Mouse (Mus musculus) intestine, postnatal 0 days (tissue): ENCODE data around the gene Fev. TPM values are rescaled to one million over a fixed set of nuclear protein-coding genes. Genes with fewer than 3 reads are reported as not detected.

Experiments
- ATAC-seq: fragments of 200-750 bp; cut with Nextera tagmentation; 2 replicates; pipeline ENCODE4 v1.8.0; 2017; ENCODE audit warnings: mild to moderate bottlenecking, moderate TSS enrichment, moderate library complexity
- H3K27ac ChIP-seq: fragments of 300-500 bp; sonication (generic); 2 replicates; pipeline ENCODE4 v1.5.1; 2014; ENCODE audit warnings: mild to moderate bottlenecking, low read depth, low read length, moderate library complexity
- H3K27me3 ChIP-seq: fragments of 300-500 bp; sonication (generic); replicated peaks from 2 replicates; pipeline ENCODE4 v1.6.1; 2014; ENCODE audit warnings: low read length, mixed read lengths; ENCODE audit not compliant: control insufficient read depth, insufficient read depth
- H3K36me3 ChIP-seq: fragments of 300-500 bp; sonication (generic); 2 replicates; pipeline ENCODE4 v1.6.1; 2014; ENCODE audit warnings: mild to moderate bottlenecking, moderate library complexity; ENCODE audit not compliant: control insufficient read depth, insufficient read depth
- H3K4me1 ChIP-seq: fragments of 300-500 bp; sonication (generic); replicated peaks from 2 replicates; pipeline ENCODE4 v1.6.1; 2014; ENCODE audit warnings: antibody characterized with exemption, low read length, mixed read lengths; ENCODE audit not compliant: control insufficient read depth, insufficient read depth
- H3K4me2 ChIP-seq: fragments of 300-500 bp; sonication (generic); replicated peaks from 2 replicates; pipeline ENCODE4 v1.6.1; 2014; ENCODE audit warnings: low read depth, mild to moderate bottlenecking, moderate library complexity
- H3K4me3 ChIP-seq: fragments of 300-500 bp; sonication (generic); 2 replicates; pipeline ENCODE4 v1.5.1; 2014; ENCODE audit warnings: low read depth, low read length
- H3K9ac ChIP-seq: fragments of 300-500 bp; sonication (generic); 2 replicates; pipeline ENCODE4 v1.6.1; 2014; ENCODE audit warnings: mild to moderate bottlenecking, low read depth, low read length
- H3K9me3 ChIP-seq: fragments of 300-500 bp; sonication (generic); 2 replicates; pipeline ENCODE4 v1.6.1; 2016; ENCODE audit warnings: mixed run types; ENCODE audit not compliant: control insufficient read depth
- CTCF ChIP-seq: sonication (generic); IDR thresholded peaks from 2 replicates; pipeline ENCODE4 v1.5.1; 2016; ENCODE audit warnings: low read depth, mild to moderate bottlenecking, control low read depth, antibody characterized with exemption, moderate library complexity
- WGBS: fragments of 180-500 bp; shearing (Covaris S2); extraction: QIAGEN DNeasy Blood & Tissue Kit; methylation state at CpG from one replicate; pipeline ENCODE4 v1.1.7; 2014; 5-methylcytosine and 5-hydroxymethylcytosine counted together
- polyA plus RNA-seq: library from polyadenylated mRNA; unstranded; fragments of >200 nt; fragmentation: Nextera tagmentation; extraction: Ambion mirVana; gene quantifications from 2 replicates; pipeline ENCODE4 v1.2.1, GENCODE M21; 2015

The Fev gene
- polyA plus RNA-seq, 1 experiment from 2014 or later, result 0.59 TPM

DNA sequence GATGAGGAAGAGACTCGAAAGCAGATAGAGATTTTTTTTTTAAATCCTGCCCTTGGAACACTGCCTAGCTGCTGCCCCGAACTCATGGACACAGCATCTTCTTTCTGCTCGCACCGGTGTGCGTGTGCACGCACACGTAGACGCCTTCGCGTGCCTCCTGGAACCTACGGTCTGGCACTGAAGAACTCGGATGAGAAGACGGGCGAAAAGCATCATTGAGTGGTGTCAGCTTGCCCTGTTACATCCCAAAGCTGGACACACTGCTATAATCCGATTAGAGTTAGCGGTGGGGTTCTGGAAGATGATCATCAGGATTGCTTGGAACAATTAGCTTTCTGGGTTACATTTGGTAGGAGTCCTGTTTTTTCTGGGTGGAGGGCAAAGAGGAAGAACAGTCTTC, 26.4 kb downstream of the Fev start:
- ATAC-seq, result no peak
- H3K4me3 ChIP-seq, result 0 out of 2 replicates have a peak overlapping the region, but pooled peaks have one; percentile 24

DNA sequence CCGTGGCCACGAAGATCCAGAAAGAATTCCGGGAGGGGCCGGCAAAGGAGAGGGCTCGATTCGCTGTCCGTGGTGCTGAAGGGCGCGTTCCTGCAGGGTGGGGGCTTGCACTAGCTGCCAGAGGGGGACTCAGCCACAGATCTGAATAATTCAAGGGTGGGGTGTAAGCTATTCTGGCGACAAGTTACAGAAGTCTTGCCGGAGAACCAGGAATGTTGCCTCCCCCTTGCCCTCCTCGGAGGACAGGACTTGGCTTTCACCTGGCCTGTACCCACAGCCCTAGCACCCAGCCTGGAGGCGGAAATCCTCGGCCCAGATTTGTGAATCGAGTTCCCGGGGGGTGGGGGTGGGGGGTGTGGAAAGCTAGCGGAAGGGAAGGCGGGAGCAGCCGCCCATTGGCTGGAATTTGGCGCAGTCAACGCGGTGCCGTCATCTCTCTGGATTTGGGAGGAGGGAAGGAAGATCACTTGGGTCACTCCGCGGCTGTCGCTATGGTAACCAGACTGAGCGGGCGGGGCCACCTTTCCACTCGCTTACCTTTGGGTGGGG, 27.0 kb downstream of the Fev start:
- peak overlapping the region; percentile 24 for H3K4me3 ChIP-seq
- peaks cover 63% of the 10 kb centered on the region for H3K27me3 ChIP-seq
- H3K4me2 ChIP-seq, result peak overlapping the region; percentile 50
- H3K9ac ChIP-seq, result no peak overlapping the region
- H3K4me1 ChIP-seq, result 0 out of 2 replicates have a peak, but pooled peaks cover 7% of the 10 kb centered on the region
- no peak overlapping the region for H3K27ac ChIP-seq
- no peak for TF ChIP-seq CTCF
- WGBS, result 1% methylated on average over 29 of the region's 29 CpGs
- no peak for ATAC-seq
- no peaks in the 10 kb centered on the region for H3K36me3 ChIP-seq
- no peaks in the 10 kb centered on the region for H3K9me3 ChIP-seq

More for the DNA sequence above, 26.4 kb downstream of the Fev start:
- no peak overlapping the region for H3K27ac ChIP-seq
- 0 out of 2 replicates have a peak, but pooled peaks cover 7% of the 10 kb centered on the region for H3K4me1 ChIP-seq
- 11% methylated on average over 16 of the region's 16 CpGs for WGBS
- no peak for TF ChIP-seq CTCF
- no peak overlapping the region for H3K9ac ChIP-seq
- peaks cover 60% of the 10 kb centered on the region for H3K27me3 ChIP-seq
- H3K36me3 ChIP-seq, result no peaks in the 10 kb centered on the region
- peak overlapping the region; percentile 50; the same call in 1 of the 2 replicates for H3K4me2 ChIP-seq
- no peaks in the 10 kb centered on the region for H3K9me3 ChIP-seq

DNA sequence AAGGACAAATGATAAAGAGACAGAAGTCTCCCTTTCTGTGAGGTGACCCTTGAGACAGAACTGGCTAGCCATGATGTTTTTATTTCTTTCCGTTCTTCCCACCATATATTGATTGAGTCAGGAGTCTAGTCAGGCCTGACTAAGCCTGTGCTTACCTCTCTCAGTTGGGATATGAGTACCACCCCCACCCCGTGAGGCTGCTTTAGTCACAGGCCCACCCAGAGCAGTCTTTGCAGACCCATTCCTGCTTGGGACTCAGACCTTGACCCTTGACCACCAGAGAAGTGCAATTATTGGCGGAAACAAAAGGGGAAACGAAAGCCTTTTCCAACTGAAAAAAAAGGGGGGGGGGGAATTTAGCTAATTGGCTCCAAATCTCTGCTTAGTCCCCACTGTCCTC, 27.5 kb downstream of the Fev start:
- Histone ChIP-seq H3K27me3 (peaks cover 69% of the 10 kb centered on the region), H3K9me3 (no peaks in the 10 kb centered on the region), H3K4me3 (peak overlapping the region; percentile 24; the same call in 1 of the 2 replicates), H3K4me1 (0 out of 2 replicates have a peak, but pooled peaks cover 7% of the 10 kb centered on the region), H3K4me2 (peak overlapping the region; percentile 50), H3K36me3 (no peaks in the 10 kb centered on the region), H3K27ac (no peak overlapping the region), H3K9ac (no peak overlapping the region)
- ATAC-seq, result no peak
- no peak for TF ChIP-seq CTCF
- WGBS, result 8% methylated on average over 4 of the region's 4 CpGs

DNA sequence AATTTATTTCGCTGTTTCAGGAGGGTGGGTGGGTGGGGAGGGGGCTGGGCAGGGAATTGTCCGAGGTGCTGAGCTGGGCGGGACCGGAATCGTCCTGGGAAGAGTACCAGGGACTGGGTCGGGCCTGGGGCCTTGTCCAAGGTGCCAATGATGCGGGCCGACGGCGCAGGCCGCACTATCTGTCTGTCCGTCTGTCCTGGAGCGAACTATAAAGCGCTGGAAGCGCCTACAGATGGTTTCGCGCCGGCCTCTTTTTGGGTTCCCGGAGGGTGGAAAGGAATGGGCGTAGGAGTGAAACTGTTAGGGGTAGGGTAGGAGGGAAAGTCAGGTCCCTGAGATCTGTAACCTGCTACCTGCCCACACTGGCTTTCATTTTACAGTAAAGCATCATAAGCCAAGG, 28.0 kb downstream of the Fev start:
- no peak for TF ChIP-seq CTCF
- 0 out of 2 replicates have a peak, but pooled peaks cover 7% of the 10 kb centered on the region for H3K4me1 ChIP-seq
- H3K4me3 ChIP-seq, result no peak overlapping the region
- H3K4me2 ChIP-seq, result no peak overlapping the region
- H3K27me3 ChIP-seq, result peaks cover 73% of the 10 kb centered on the region
- no peak overlapping the region for H3K9ac ChIP-seq
- no peak for ATAC-seq
- H3K9me3 ChIP-seq, result no peaks in the 10 kb centered on the region
- H3K36me3 ChIP-seq, result no peaks in the 10 kb centered on the region
- H3K27ac ChIP-seq, result no peak overlapping the region
- WGBS, result 5% methylated on average over 20 of the region's 20 CpGs

DNA sequence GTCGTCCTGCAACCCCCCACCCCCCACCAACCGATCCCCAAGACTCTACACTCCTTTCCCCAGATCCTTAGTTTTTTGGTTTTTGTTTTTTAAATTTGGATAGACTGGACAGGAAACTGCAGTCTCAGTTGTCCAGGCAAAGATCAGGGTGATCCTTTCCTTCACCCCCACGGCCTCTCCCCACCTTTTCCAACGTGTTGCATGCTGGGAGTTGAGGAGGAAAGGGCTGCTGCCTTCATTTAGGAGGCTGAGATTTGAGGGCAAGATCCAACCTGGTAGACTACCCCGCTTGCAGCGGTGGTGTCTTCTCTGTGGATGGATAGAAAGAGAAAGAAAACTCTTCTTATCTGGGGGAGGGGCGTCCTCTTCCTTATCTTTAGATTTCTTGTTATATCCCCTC, 28.4 kb downstream of the Fev start:
- WGBS, result under 1% methylated on average over 7 of the region's 7 CpGs
- H3K27ac ChIP-seq, result no peak overlapping the region
- no peaks in the 10 kb centered on the region for H3K36me3 ChIP-seq
- no peak overlapping the region for H3K4me3 ChIP-seq
- H3K4me2 ChIP-seq, result no peak overlapping the region
- ATAC-seq, result no peak
- no peaks in the 10 kb centered on the region for H3K9me3 ChIP-seq
- no peak for TF ChIP-seq CTCF
- H3K9ac ChIP-seq, result no peak overlapping the region
- H3K27me3 ChIP-seq, result peaks cover 77% of the 10 kb centered on the region
- 0 out of 2 replicates have a peak, but pooled peaks cover 7% of the 10 kb centered on the region for H3K4me1 ChIP-seq

DNA sequence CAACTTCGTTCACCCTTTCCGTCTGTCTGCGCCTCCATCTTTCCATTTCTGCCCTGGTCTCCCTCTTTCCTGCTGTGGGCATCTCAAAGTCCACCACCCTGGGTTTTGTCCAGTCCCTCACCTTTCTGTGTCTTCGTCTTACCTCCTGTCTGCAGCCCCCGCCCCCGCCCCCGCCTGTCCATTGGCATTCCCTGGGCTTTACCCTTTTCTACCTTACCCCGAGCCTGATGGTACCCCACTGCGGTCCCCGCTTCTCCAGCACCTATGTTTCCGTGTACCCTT, 28.8 kb downstream of the Fev start:
- 4% methylated on average over 11 of the region's 11 CpGs for WGBS
- Histone ChIP-seq H3K4me3 (peak overlapping the region; percentile 57; the same call in 1 of the 2 replicates), H3K27me3 (peaks cover 81% of the 10 kb centered on the region), H3K9ac (no peak overlapping the region), H3K9me3 (no peaks in the 10 kb centered on the region), H3K36me3 (no peaks in the 10 kb centered on the region), H3K4me1 (0 out of 2 replicates have a peak, but pooled peaks cover 7% of the 10 kb centered on the region), H3K4me2 (peak overlapping the region; percentile 95; the same call in 1 of the 2 replicates), H3K27ac (no peak overlapping the region)
- ATAC-seq, result no peak
- TF ChIP-seq CTCF, result no peak
